Mouse (Mus musculus): ENCODE results near the gene Ntrk2.

Ntrk2 gene

DNA sequence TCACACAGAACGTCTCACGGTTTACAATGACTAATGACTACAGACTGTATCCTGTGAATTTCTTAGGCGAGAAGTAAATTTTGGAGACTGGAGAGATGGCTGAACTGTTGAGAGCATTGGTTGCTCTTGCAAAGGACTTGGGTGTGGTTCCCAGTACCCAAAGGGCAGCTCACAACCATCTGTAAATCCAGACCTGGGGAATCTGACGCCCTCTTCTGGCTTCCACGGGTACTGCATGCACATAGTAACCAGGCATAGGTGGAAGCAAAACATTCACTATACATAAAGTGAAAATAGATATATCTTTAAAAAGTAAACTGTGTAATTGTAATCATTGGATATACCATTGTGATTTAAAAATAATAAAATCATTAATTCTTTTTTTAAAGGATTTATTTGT lies 310.9 kb downstream of the Ntrk2 start:
- DNase-seq (ENCODE audit: low spot score), result no peak

DNA sequence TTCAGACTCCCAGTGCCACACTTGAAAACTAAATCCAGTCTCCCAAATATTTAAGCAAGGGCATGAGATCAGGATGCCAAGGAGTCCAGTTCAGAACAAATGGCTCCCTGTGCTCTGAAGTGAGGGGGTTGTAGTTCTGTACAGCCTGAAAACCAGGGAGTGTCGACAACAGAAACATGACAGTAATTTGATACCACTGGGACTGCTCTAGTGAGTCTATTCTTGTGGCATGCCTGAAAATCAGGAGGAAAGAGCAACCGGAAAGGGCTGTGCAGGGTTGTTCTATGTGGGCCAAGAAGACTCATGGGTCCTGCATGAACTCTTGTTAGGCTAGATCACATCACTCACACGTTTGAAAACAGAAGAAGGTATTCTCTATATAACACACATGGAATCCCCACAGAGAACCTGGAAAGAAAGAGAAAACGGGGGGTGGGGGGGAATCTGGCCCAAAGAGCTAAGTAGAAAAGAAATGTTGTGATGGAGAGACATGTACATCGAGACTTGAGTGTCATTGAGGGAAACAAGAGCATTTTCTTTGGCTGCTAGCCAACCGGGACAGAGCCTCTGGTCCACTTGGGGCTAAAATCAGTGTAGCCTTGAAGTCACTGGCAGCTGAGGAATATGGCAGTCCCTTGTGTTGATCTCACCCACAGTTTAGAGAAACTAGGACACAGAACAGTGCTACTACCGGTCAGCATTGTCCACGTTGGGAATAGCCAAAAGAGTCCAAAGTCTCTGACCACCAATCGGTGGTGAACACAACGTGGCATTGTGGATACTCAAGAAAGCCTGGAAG lies 313.4 kb downstream of the Ntrk2 start:
- DNase-seq (ENCODE audit: low spot score), result no peak

- no peak for DNase-seq (ENCODE audit: low spot score)
Observed at GRCm38 (mm10) chr13:59143141-59143744, 336.9 kb downstream of the Ntrk2 start.

GRCm38 (mm10) chr13:59144321-59144856 lies 338.0 kb downstream of the Ntrk2 start:
- DNase-seq (ENCODE audit: low spot score), result no peak

DNA sequence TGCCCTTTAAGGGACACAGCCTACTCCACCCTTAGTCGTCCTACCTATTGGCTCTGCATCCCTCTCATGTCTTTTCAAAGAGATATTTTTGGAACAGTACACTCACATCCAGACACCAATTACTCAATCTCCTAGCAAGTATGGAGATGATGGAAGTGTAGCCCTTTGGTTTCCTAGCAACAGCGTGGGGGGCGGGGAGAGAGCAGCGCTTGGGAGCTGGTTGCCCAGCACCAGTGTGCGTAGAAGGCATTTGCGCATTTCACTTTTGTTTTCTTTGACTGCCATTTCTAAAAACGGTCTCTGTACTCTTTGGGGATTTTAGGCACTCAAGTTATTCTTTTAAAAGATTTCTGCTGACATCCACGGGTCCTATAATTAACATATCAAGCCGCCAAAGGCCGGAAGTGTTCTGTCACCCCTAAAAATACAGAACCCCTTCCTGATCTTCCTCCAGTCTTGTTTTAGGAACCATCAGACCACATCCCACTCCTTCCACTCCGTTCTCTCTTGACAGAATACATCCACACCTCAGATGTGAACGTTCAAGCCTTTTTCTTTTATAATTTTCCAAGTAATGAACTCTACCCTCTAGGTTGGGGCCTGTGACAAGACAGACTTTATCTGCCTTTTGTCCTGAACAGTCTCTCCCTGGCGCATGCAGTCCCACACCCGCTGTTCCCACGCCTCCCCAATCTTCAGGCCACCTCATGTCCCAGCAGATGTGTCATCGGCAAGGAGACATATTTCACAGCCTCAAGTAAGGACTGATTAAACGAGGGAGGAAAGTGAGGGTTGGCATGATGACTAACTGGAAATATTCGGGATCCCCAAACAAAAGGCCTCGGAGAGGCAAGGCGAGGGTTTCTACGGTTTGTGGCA lies 339.5 kb downstream of the Ntrk2 start:
- DNase-seq (ENCODE audit: low spot score), result no peak

GRCm38 (mm10) chr13:59146616-59147015 lies 340.2 kb downstream of the Ntrk2 start:
- no peak for DNase-seq (ENCODE audit: low spot score)

DNA sequence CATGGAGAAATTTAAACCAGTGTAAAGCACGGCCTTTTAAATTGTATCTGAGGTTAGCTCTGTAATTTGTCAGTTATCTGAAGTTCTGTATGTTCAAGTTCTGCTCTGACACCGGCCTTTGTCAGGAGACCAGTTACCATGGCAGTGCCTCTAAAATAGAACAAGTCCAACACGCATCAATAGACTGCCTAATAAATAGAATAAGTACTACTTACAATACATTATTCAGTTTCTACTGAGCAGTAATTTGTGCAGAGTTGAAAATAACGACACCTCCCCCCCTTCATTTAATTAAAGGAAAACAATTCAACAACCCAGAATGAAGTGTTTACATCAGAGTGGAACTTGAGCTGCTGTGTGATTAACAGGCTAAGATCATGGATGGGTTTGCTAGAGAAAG lies 341.6 kb downstream of the Ntrk2 start:
- DNase-seq (ENCODE audit: low spot score), result no peak

GRCm38 (mm10) chr13:59148793-59149192 lies 342.4 kb downstream of the Ntrk2 start:
- DNase-seq (ENCODE audit: low spot score), result no peak

DNA sequence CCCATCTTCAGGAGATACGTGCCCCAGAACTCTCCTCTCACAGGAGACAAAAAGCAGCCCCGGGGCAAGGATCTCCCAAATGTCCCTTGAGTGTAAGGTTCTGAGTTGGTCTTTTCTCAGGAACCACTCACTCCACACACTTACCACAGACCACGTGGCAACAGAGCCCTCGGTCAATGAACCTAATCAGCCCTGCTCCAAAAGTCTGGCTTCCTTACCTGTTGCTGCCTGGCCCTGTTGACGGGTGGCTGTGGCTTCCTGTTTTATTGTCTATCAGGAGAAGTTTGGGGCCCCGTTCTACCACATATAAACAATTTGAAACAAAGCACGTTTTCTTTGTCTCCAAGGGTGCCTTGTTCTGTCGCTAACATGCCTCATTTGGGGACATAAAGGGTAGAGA lies 357.6 kb downstream of the Ntrk2 start:
- DNase-seq (ENCODE audit: low spot score), result no peak

GRCm38 (mm10) chr13:59173840-59174239 lies 367.5 kb downstream of the Ntrk2 start:
- DNase-seq (ENCODE audit: low spot score), result no peak

DNA sequence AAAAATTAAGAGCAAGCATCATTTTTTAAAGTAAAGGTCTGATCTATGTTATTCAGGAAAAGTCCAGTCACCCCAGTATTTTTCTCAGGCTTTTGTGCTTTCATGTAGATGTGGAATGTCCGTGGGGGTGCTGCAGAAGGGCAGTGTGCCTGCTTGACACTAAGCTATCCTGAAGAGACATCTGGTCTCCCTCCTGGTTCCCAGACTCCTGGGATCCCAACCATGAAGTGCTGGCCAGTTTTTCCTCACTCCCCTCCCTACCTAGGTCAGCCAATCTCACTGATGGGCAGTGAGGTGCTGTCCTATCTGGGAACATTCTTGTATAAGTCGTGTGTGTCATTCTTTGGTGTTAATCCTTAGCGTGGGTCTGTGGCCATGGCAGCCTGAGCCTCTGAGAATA lies 369.7 kb downstream of the Ntrk2 start:
- no peak for DNase-seq (ENCODE audit: low spot score)

- DNase-seq (ENCODE audit: low spot score), result no peak
Observed at GRCm38 (mm10) chr13:59176485-59176884, 370.1 kb downstream of the Ntrk2 start.

- no peak for DNase-seq (ENCODE audit: low spot score)
Observed at GRCm38 (mm10) chr13:59177003-59177402, 370.6 kb downstream of the Ntrk2 start.

DNA sequence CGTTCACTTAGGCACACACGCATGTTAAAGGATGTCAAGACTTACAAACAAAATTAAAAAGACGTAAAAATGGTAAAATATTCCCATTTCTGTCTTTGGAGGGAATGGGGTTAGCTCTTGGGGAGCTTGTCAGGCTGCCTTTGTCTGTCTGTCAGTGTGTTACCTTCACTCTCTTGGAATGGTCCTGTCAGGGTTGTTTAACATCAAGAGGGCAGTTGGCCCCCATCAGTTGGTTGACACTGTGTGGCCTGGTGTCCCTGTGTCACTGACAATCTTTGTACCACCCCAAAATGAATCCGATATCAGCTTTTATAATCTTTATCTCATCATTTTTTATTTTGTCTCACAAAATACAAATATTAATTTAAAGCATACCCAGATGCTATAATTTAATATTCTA lies 373.6 kb downstream of the Ntrk2 start:
- no peak for DNase-seq (ENCODE audit: low spot score)

GRCm38 (mm10) chr13:59180781-59181180 lies 374.4 kb downstream of the Ntrk2 start:
- DNase-seq (ENCODE audit: low spot score), result no peak

DNA sequence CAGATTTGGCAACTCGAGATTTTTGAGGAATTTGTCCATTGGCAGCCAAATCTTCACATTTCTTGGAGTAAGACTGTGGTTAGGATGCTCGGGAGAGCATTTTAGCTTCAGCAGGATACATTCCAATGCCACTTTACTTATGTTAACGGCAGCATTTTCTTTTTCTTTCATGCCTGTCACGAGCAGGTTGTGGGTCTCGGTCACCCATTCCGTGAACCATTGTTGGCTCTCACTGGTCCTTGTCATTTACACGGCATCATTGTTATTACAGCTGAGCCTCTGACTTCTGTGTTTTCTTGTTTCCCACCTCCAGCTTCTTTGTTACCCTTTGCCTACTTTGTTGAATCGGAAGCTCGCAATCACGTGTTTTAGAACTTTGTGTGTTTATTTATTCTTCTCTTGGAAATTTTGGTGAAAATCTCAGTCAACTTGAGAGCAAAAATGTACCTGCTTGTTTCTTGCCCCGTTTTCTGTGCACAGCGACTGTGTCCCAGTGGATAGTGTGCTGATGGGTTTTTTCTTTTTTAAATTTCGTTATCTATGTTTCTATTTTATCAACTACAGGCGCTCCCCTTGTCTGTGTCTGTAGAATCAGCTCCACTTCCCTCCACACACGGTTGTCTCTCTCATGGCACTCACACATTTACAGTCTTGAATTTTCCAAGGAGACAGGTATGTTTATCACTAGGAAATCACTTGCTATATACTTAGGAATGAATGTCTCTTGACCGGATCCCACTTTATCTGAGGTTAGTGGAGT lies 375.0 kb downstream of the Ntrk2 start:
- no peak for DNase-seq (ENCODE audit: low spot score)

GRCm38 (mm10) chr13:59182630-59183029 lies 376.3 kb downstream of the Ntrk2 start:
- DNase-seq (ENCODE audit: low spot score), result no peak

Data from adipocyte (in vitro differentiated cells).